Mouse (Mus musculus): ENCODE measurements around the gene Rpl10.

The Rpl10 gene

DNA sequence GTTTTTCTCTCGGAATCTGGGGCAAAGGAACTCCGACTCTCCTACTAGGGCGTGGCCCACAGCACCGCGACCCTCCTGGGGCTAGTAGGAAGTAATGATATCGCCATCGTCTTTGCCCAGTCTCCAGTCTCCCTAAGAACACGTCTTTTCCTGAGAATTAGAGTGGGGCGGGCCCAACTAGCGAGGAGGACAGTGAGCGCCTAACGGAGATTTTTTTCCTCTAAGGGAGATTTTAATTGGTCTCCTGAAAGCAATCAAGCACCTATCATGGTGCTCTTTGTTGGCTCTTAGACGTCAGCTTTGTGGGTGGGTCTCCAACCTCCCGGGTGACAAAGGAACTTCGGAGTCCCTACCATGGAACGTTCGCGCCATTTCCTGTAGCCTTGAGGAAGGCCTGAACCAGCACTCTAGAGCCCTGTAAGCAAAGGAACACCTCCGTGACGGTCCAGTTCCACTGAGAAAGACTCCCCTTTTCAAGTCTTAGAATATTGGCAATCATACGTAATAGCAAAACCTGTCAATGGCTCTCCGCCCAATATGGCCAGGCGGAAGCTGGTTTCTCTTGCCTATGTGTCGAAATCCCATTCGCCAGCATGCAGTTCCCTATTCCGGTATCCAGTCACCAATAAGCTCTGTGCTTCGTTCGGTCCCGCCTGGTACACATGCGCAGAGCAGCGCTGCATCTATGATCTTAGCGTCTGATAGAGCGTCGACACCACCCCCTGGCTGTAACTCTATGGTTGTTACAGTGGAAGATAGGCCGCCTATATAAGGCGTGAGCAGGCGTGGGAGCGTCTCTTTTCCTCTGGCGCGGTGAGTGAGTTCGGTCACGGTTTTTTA is at the start of gene Rpl10:
Gene Rpl10, plus strand, starts transcription at position 751 of the 840 bp plus-strand sequence.
- DNase-seq (ENCODE audit: low spot score) = peak; percentile 93

DNA sequence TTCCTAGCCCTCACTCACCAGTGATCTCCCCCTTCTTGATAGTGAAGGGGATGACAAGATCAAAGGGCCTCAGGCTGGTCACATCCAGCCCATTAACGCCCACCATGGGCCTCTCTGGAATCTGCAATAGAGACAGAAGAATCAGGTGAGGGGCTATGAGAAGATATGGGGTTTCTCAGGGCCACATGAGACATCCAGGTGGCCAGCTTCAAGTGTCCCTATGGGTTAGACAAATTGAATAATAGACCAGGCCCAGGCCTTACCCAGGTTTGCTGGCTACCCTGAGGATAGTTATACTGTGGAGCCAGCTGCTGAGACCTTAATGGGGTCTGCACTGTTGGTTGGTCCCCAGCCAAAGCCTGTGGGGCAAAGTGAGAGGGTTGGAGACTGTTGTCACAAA is 40.6 kb upstream of the Rpl10 start:
- no peak for DNase-seq (ENCODE audit: low spot score)

DNA sequence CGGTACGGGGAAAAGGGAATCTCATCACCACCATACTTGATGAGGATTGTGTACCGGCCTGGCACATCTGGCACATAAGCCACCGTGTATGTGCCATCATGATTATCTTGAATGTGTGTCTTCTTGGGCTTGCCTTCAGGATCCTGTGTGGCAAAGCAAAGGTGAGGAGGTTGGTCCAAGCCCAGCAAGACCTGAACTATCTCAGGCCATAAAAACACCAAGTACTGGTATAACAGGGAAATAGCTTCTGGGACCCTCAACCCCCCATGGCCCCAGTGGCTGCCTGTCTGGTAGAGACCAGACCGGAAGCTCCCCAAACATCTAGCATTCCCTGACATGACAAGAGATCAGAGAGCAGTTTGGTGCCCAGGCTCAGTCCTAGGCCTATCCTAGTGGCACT is 37.4 kb upstream of the Rpl10 start:
- no peak for DNase-seq (ENCODE audit: low spot score)

DNA sequence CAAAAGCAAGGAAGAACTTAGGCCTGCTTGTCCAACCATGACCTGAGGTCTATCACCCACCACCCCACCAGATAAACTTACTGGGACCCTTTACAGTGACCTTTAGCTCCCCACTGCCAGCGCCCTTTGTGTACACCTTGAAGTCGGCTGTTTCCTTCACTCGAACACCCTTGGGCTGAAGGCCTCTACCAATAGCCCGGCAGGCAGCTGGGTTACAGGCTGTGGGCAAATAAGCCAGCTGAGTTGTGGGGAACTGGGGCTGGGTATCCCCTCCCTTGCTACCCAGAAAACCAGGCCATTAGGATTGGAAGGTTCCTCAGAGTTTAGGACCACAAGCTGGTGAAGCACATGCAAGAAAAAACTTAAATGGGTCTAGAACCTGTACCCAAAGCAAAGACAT is 30.3 kb upstream of the Rpl10 start:
- no peak for DNase-seq (ENCODE audit: low spot score)

DNA sequence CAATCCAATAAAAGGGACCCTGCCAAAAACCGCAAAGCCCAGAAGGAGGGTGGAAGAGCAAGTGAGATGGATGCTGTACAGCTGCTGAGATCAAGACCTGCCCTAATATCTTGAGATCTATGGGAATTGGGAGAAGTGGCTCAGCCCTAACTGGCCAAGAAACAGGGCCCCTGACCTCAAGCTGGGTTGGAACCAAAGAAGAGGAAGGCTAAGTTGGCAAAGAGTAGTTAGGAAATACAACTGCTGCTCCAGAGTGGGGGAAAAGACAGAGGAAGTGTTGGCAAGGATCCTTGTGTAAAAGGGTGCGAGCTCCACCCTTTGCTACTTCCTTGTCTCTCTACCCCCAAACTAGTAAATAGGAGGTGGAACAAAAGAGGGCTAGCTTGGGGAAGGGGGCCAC is 27.2 kb upstream of the Rpl10 start:
- no peak for DNase-seq (ENCODE audit: low spot score)

DNA sequence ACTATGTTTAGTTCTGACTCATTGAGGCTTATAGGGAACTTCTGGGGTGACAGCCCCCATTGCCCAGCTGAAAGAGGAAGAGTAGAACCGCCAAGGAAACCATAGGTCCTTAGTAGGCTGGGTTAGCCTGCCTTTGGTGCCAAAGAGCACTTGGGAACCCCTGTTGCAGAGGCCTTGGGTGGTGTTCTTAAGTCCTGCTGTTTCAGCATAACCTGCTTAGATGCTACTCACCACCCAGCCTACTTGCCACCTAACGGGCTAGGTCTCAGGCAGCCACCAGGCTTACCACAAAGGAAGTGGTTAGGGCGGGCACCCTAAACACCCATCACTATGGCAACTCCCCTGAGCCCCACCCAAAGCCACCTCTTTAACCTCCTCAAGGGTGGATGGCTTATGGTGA is 26.8 kb upstream of the Rpl10 start:
- no peak for DNase-seq (ENCODE audit: low spot score)

DNA sequence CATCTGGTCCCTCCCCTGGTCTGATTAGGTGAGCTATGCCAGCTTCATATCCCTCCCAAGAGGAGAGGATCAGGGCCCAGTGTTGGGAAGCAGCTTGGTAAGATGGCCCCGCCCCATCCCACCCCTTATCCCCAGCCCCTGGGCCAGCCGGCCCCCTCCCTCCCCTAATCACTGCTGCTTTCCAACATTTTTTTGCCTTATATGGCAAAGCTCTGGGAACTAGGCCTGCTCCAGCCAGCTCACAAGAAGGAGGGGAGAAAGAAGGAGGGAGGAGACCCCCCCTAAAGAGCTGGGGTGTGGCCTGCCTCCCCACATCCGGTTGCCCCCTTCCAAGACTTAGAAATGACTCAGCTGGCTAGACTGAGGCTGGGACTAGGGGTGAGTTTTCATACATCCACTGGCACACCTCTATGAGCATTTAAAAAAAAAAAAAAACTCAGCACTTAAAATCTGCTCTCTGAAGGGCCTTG is 26.0 kb upstream of the Rpl10 start:
- DNase-seq (ENCODE audit: low spot score) = peak; percentile 70

DNA sequence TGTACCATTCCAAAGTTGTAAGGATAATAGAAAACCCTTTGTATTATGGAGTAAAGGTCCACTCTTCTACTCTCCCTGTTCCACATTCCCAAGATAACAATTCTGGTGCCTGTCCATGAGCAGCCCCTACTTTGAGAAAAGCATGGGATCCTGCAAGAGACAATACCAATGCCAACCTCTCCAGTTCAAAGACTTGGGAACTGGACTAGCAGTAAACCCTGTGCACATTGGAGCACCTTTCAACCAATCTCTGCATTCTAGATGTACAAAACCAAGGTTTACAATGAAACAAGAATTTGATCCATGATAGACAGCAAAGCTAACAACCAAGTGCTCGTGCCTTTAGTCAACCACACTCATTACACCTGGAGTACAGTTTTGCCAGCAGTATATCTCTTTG is 25.5 kb upstream of the Rpl10 start:
- no peak for DNase-seq (ENCODE audit: low spot score)

DNA sequence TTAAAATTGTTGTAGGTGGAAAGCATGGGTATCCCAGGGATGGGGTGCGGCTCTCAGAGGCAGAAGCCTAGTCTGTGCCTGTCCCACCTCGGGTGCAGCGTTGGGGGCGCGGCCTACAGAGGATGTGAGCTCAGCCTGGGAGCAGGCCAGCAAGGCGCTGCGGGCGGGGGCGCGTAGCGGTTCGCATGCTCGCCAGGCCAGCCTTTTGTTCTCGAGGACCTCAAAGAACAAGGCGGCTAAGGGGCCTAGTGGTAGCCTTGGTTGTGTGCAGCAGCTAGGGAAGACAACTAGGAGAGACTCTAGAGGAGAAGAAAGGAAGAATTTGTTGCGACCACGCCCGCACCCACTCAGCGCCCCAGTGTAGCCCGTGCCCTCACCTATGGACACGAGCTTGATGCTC is 24.9 kb upstream of the Rpl10 start:
- DNase-seq (ENCODE audit: low spot score) = peak; percentile 71

DNA sequence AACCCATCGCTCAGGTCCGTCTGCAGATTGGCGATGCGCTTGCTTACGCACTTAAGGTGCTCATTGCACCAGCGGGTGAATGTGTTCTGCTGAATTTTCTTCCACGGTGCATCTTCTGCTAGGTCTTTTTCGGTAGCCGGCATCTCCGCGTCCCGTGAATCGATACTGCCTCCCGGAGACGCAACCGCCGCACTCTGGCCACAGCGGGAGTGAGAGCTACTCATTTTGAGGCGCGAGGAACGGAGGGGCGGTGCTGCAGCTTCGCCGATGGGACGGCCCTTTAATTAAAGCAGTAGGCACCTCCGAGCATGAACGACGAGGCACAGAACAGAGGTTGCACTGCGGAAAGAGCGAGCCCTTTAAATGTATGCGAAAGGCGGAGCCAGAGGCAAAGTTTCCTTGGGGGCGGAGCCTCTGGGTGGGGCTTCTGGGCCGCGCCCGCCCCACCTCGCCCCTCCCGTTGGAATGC is 24.4 kb upstream of the Rpl10 start:
- DNase-seq (ENCODE audit: low spot score) = peak; percentile 89

DNA sequence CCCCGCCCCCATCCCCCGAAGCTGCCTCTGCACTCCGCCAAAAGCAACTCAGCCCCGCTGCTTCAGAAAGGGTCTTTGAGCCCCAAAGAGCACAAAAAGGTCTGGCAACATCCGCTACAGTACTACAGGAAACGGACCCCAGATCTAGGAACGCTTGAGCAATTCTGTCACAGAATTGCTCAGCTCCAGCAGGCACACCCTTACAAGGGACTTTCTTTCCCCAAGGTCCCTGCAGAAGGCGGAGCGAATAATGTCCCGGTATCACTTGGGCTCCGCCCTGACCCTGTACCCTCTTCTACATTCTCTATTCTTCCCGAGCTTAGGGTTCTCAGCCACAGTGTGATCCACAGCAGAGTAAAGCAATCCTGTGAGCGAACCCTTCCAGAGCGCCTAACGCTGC is 23.9 kb upstream of the Rpl10 start:
- DNase-seq (ENCODE audit: low spot score) = no peak

DNA sequence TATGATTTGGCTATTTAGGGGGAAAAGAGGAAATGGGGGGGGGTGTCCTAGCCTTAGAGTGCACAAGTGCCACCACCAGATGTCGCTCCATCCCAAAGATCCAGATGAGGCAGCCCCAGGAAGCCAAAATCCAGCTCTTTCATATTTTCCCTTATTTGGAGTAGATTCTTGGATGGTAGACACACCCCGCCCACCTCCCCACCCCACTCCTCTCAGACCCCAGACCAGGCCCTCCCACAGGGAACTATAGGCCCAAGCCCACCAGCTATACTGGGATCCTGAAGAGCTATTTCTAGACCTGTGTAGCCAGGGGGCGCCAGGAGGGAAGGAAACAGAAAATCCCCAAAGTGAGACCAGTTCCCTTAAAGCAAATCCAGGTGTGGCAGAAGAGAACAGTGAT is 22.0 kb upstream of the Rpl10 start:
- DNase-seq (ENCODE audit: low spot score) = no peak

DNA sequence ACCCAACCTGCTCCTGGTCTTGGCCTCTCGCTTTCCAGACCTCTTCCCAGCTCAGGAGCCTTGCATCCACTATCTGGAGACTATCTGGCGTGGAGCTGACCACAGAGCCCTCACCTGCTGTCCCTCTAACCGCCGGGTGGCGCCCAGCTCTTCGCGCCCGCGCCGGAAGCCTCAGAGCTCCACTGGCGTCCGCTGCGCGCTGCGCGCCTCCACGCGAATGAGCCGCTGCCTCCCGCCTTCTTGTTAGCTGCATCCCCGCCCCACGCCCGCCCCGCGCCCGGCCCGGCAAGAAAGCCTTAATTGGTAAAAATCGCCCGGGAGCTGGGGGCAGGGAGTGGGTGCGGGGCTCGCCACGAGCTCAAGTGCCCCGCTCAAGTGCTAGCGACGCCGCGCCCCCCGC is 21.0 kb upstream of the Rpl10 start, which contains the start of gene Flna:
Gene Flna, minus strand, starts transcription at position 206 of the 400 bp plus-strand sequence.
- DNase-seq (ENCODE audit: low spot score) = peak; percentile 42

DNA sequence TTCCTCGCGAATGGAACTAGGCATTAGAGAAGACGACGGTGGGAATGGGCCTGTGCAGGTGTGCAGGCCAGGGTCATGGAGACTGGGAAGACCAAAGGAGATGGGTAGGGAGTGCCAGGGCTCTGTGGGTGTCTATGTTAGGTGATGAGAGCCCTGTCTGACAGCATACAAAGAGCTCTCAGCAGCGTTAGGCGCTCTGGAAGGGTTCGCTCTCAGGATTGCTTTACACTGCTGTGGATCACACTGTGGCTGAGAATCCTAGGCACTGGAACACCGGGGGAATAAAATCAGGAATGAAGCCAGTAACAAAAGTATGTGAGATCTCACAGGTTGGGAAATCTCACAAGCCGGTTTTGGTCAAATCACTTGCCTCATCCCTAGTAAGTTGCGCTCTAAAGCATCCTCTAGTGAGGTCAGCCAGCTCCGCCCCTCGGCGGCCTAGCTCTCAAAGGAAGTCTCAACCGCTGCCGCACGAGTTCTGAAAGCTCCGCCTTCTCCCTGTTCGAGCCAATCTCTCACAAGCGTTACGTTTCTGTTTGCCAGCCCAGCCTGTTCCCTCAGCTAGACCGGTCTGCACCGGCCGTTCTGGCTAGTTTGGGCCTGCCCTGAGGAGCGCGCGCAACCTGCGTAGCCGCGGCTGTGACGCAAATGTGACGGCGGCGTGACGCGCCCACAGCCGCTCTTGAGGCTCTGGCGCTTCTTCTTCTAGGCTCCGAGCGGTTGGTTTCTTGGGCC is 16.3 kb upstream of the Rpl10 start, which contains the start of gene Emd:
Gene Emd, plus strand, starts transcription at position 535 of the 735 bp plus-strand sequence.
- peak; percentile 89 for DNase-seq (ENCODE audit: low spot score)

DNA sequence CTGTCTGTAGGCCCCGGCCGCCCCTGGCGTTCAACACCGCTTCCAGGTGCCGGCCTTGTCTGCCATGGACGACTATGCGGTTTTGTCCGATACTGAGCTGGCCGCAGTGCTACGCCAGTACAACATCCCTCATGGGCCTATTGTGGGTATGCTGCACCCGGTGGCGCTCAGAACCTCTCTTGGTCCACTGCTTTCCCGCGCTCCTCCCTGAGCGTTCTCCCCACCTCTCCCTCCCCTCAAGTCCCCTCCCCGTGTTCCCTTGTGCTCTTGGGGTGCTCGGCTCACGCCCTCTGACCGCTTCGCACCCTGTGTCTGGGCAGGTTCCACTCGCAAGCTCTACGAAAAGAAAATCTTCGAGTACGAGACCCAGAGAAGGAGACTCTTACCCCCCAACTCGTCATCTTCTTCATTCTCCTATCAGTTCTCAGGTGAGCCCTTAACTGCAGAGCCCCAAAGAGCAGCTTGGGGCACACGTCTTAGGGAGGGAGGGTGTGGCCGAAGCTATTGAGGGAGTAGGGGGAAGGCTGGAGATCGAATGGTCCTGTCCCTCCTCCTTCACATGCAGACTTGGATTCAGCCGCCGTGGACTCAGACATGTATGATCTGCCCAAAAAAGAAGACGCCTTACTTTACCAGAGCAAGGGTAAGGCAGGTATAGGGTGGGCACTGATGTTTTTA is 15.6 kb upstream of the Rpl10 start:
- DNase-seq (ENCODE audit: low spot score) = no peak

DNA sequence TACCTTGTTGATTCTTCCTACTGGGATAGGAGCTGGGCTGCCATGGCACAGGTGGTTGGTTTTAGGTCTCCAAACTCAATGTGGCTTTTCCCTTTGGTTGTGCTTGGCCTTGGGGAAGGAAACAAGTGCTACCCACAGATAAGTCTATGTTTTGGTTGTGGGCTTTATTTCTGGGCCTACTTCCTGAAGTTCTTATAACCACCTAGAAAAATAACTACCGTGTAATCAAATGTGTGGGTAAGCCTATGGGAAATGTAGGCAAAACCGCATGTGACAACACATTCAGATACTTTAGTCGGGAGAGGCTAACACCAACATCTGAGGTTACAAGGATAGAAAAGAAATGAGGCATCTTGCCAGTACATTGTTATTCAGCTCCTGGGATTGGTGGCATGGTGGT is 12.9 kb upstream of the Rpl10 start:
- DNase-seq (ENCODE audit: low spot score) = no peak

DNA sequence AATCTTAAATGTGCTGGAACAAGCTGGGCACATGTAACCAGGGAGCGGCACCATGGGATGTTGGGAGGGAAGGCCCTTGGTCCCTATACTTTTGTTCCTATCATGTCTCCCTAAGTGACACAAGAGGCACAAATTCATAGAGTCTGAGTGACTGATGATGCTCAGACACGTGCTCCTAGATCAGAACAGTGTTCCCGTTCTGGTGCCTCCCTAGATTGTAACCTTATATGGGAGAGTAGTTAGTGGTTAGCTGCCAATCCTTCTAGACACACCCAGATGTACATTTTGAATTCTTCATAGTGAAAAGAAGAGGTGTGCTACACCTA is 913 bp upstream of the Rpl10 start:
- no peak for DNase-seq (ENCODE audit: low spot score)

DNA sequence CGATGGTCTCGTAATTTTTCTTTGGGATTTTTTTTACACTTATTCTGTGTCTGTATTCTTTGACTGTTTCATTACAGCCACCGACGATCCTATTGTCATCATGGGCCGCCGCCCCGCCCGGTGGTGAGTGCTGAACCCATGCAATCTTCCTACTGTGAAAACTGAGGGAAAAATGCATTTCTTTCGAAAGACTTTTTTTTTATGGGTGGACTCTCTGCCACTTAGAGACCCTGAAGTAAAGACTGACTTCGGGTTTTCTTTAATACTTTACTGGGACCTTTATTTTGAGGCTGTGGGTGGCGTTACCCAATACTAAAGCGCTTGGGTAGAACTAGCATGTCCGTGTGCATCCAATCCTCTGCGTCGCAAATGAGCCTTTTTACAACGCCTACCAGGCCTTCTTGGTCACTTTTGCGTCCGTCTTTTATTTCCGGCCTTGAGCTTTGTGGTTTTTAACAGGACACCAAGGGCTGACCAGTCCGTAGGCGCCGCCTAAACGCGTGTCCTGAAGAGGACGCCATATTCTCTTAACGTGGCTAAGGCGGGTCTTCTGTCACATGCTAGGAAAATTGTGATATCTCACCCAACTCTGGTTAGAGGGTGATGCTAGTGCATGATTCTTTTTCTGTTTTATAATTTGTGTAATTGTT is 415 bp downstream of the Rpl10 start:
- DNase-seq (ENCODE audit: low spot score) = no peak

DNA sequence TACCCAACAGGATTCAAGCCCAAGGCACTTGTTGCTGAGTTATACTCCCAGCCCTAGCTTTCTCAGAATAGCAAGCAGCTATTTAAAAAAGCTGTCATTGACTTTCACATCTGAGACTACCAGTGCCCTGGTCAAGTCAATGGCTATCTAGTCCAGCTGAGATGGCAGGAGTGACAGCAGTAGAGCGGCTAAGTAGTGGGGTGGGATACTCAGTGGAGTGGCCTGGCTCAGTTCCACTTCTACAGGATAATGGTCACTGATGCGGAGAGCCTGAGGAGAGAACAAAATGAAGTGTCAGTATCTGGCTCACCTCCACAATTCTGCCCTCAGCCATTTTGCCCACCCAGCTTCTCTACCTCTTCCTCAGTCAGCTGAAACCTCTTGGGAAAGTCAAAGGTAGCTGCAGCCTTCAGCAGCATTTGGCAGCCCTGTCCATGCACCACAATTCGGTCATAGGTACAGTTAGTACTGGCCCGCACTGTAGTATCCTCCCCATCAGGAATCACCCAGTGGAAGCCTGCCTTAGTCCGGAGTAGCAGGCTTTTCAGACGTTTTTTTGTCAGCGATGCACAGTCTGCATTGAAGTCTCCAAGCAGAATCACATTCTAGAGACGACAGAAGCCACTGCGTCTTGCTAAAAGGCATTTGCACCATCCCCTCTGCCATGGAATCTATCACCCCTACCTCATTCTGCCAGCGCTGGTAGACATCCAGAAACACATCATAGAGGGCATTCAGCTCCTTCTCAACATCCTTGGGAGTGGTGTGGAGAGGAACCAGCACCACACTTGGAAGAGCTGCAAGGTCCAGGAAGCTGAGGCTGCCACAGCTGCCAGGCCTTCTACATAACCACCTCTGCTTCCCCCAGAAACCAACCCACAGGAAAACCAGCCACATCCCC is 3.1 kb downstream of the Rpl10 start:
- DNase-seq (ENCODE audit: low spot score) = no peak

DNA sequence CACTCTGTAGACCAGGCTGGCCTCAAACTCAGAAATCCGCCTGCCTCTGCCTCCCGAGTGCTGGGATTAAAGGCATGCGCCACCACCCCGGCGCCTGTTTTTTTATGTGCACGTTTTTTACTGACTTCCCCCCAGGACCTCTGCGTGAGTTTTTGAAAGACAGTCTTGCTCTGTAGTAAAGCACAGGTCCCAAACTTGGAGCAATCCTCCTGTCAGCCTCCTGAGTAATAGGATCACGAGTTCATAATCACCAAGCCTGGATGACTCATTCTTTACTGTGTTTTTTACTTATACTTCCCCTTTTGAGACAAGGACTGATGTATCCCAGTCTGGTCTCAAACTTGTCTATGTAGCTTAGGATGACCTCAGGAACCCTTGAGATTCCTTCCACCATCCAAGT is 7.3 kb downstream of the Rpl10 start:
- DNase-seq (ENCODE audit: low spot score) = no peak
